13 mouse cellular contexts compared by ENCODE assay signal in genomic region chr14:122950915-122951314, GRCm38 (mm10). TPM values are rescaled to one million over a fixed set of nuclear protein-coding genes. Genes with fewer than 3 reads are reported as not detected.
A peak's percentile ranks its signal among the peaks of the same experiment; 100 is the strongest.
DNase-seq lines count a peak whose midpoint lies in the region; ATAC-seq and TF ChIP-seq lines count a peak whose summit lies in the region.
"Had no signal": no experiment of that assay in that cellular context is flagged by ENCODE, and none has a peak within 500 bp of the region (broad histone marks: within the 10 kb centered on the region; RNA-seq: fewer than 3 reads in every experiment).

No protein-coding gene starts in this region.

- no peaks in the 10 kb centered on the region; the same call in 1 of the 2 replicates for H3K36me3 ChIP-seq in stomach, postnatal 0 days (ENCODE audit: control insufficient read depth, insufficient read depth, low read length)

- no peak overlapping the region for H3K4me2 ChIP-seq in stomach, postnatal 0 days (replicated peaks; ENCODE audit: low read depth)
- H3K4me2 ChIP-seq: neural tube, embryonic 13.5 days had no signal

- no peak for TF ChIP-seq EP300 in stomach, postnatal 0 days (optimal IDR thresholded peaks at IDR 0.05)

- 100% methylated on average over 1 of the region's 1 CpGs for WGBS in stomach, postnatal 0 days

- TF ChIP-seq POLR2A in bone marrow macrophage, adult 2 months (IDR thresholded peaks at IDR 0.05; ENCODE audit: borderline replicate concordance, low read depth, low read length): no peak

- H3K9me3 ChIP-seq in stomach, postnatal 0 days (ENCODE audit: control insufficient read depth, low read length): no peaks in the 10 kb centered on the region
- H3K9me3 ChIP-seq: forebrain, embryonic 10.5 days; neural tube, embryonic 13.5 days had no signal

- peak; percentile 11; the same call in 1 of the 2 replicates for TF ChIP-seq CTCF in bone marrow macrophage, adult 2 months (IDR thresholded peaks at IDR 0.05; ENCODE audit: low read depth, low read length)
- TF ChIP-seq CTCF in stomach, postnatal 0 days (IDR thresholded peaks at IDR 0.05; ENCODE audit: low read depth): peak; percentile 68

- no peaks in the 10 kb centered on the region for H3K27me3 ChIP-seq in stomach, postnatal 0 days (ENCODE audit: control insufficient read depth, insufficient read depth, low read length)
- H3K27me3 ChIP-seq: neural tube, embryonic 13.5 days had no signal

- peak; percentile 23 for DNase-seq in kidney, postnatal 10 days
- no peak for DNase-seq in kidney, adult 18-20 months
- DNase-seq in thymus, postnatal 4 days: peak; percentile 17
- DNase-seq in thymus, postnatal 36 days: no peak
- DNase-seq in stomach, postnatal 0 days (ENCODE audit: low spot score): no peak
- DNase-seq in neural tube, embryonic 10.5 days (ENCODE audit: extremely low spot score, low spot score): no peak
- no peak for DNase-seq in heart, postnatal 14 days
- DNase-seq: cerebellum, adult 9-11 months; lung, postnatal 4 days had no signal

- peaks cover 5% of the 10 kb centered on the region for H3K4me1 ChIP-seq in bone marrow macrophage, adult 2 months (ENCODE audit: control insufficient read depth, insufficient read depth, low read length)
- no peaks in the 10 kb centered on the region for H3K4me1 ChIP-seq in stomach, postnatal 0 days (replicated peaks; ENCODE audit: control insufficient read depth, insufficient read depth)
- H3K4me1 ChIP-seq: neural tube, embryonic 13.5 days had no signal

- H3K4me3 ChIP-seq in bone marrow macrophage, adult 2 months (ENCODE audit: insufficient read depth, low read length): no peak overlapping the region
- H3K4me3 ChIP-seq in stomach, postnatal 0 days (ENCODE audit: low read depth, low read length): no peak overlapping the region
- H3K4me3 ChIP-seq: forebrain, embryonic 10.5 days; neural tube, embryonic 13.5 days had no signal

- intact Hi-C loops in heart, postnatal 14 days (cut with DNase I): loop anchor here (10.0 kb wide), 1 partner anchor 404 kb away; no protein-coding TSS in a partner anchor

- peak; percentile 49; the same call in 1 of the 2 replicates for ATAC-seq in stomach, postnatal 0 days (ENCODE audit: low FRiP score, low TSS enrichment)
- ATAC-seq: hindbrain, embryonic 16.5 days had no signal

- H3K9ac ChIP-seq in stomach, postnatal 0 days (ENCODE audit: low read length): no peak overlapping the region
- H3K9ac ChIP-seq: neural tube, embryonic 13.5 days had no signal

- no peak overlapping the region for H3K27ac ChIP-seq in bone marrow macrophage, adult 2 months (ENCODE audit: insufficient read depth, low read depth, low read length)
- H3K27ac ChIP-seq in stomach, postnatal 0 days (replicated peaks): no peak overlapping the region
- H3K27ac ChIP-seq: forebrain, embryonic 10.5 days; neural tube, embryonic 13.5 days had no signal

RNA-seq across cellular contexts. Expression of gene Tmtc4, which starts 32.9 kb away (rescaled TPM):
- 3.8 and 6.7 TPM in 2 replicates for polyA plus RNA-seq in bone marrow macrophage, adult 2 months (2012; ENCODE audit: insufficient read depth, insufficient read length, missing spikeins)
- polyA plus RNA-seq in stomach, postnatal 0 days (2015; fragmentation: Nextera tagmentation; extraction: Ambion mirVana): 9.2 and 9.7 TPM in 2 replicates
- total RNA-seq in heart, postnatal 14 days (2021): 10 to 100 TPM; 11.1 to 12.0 TPM

RNA-seq across cellular contexts. Expression of gene Ggact, which starts 37.4 kb away (rescaled TPM):
- 17.3 and 20.2 TPM in 2 replicates for polyA plus RNA-seq in bone marrow macrophage, adult 2 months (2012; ENCODE audit: insufficient read depth, insufficient read length, missing spikeins)
- 54.3 and 59.3 TPM in 2 replicates for polyA plus RNA-seq in stomach, postnatal 0 days (2015; fragmentation: Nextera tagmentation; extraction: Ambion mirVana)
- 10 to 100 TPM; 22.5 to 25.0 TPM for total RNA-seq in heart, postnatal 14 days (2021)

Comparison
In these comparisons a context has a peak if more than half of its experiments do, and no peak if none do; other contexts are left out.
1. DNase-seq: peak in kidney, postnatal 10 days (single experiment) and thymus, postnatal 4 days (single experiment); none in kidney, adult 18-20 months (single experiment), thymus, postnatal 36 days (0 of 2), stomach, postnatal 0 days (single experiment), neural tube, embryonic 10.5 days (single experiment) and heart, postnatal 14 days (0 of 2).